Mouse (Mus musculus): ENCODE measurements around the gene Dcn.
A peak's percentile ranks its signal among the peaks of the same experiment; 100 is the strongest.

Gene Dcn

DNA sequence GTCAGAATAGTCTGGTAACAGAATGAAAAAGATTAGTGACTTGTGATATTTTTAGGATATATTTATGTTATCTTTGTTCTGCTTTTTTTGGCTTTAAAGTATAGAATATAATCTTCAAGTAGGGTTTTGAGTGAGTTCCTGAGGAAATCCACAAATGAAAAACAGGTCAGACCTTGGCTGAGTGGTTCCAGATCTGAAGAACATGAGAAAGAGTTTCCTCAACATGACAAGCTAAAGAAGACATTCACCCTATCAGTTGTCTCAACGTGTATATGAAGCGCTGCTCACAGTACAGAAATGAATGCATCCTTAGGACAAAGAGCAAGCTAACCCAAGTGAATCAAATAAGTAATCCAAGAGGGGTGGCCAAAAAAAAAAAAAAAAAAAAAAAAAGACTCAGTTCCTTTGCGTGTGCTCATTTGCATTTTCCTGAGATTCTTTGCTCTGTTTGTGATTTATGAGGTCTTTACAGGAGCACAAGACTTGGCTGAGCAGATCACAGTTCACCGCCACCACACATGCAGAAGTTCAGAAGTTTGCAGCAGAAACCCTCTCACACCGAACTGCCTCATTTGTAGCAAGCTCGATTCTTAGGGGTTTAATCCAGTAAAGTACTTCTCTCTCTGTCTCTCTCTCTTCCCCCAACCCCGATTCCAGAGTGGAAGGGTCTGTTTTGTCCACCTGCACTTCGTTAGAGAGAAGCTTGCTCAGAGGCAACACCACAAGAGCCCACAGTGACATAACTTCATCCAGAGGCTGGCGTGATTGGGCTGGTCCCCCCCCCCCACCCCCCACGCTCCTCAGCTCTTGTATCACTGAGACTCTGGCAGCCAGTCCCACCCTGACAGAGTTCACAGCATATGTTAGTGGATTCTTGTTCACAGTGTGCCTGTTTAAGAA is 85.8 kb downstream of the Dcn start, which contains the start of gene Lum:
Gene Lum (plus strand): TSS at position 172 of the 900 bp plus-strand sequence.
- peak; percentile 12 for DNase-seq

DNA sequence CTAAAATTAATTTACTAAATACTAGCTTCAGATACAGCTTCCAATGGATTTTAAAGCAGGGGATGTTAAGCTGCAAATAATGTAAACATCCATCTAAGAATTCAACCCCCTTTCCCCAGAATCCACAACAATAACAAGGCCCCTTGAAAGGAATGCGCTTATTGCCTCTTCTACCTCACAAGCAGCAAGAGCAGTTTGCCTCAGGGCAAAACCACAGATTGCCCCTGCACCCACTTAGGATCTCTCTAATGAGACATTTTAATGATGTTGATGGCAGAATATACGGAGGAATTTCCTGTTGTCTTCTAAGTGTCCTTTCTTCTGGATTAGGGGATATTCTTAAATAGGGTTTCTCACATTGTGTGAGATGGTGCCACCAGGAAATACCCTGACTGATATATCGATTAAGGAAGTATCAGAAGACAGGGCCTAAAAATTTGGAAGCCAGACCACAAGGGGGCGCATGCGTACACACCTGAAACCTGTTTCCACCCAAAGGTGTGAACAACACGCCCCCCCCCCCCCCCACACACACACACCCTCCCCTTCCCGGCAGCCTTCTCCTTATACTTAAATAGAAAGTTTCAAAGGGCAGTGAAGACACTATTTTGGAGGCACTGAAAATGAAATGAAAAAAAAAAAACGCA is 88.2 kb downstream of the Dcn start:
- peak; percentile 11 for DNase-seq

Data from lung, postnatal 10 days (tissue).